In genomic region chr2:71155486-71155885, GRCm38 (mm10) we compare ENCODE assay signal across 8 mouse cellular contexts. TPM values are rescaled to one million over a fixed set of nuclear protein-coding genes. Genes with fewer than 3 reads are reported as not detected.
DNase-seq lines count a peak whose midpoint lies in the region; ATAC-seq and TF ChIP-seq lines count a peak whose summit lies in the region.

No protein-coding gene starts in this region.

- H3K9me3 ChIP-seq in E14TG2a.4 (ENCODE audit: low read length): peaks cover 8% of the 10 kb centered on the region
- H3K9me3 ChIP-seq in embryonic facial prominence, embryonic 14.5 days (ENCODE audit: control insufficient read depth, low read length): no peaks in the 10 kb centered on the region
- no peaks in the 10 kb centered on the region for H3K9me3 ChIP-seq in lung, embryonic 15.5 days

- 7% methylated on average over 8 of the region's 8 CpGs for WGBS in bone marrow, adult 2 months
- 9% methylated on average over 8 of the region's 8 CpGs for WGBS in embryonic facial prominence, embryonic 14.5 days
- WGBS in large intestine, adult 2 months: 5% methylated on average over 8 of the region's 8 CpGs
- 6% methylated on average over 8 of the region's 8 CpGs for WGBS in lung, embryonic 15.5 days

- no peaks in the 10 kb centered on the region for H3K27me3 ChIP-seq in E14TG2a.4 (ENCODE audit: insufficient read depth, low read length)
- H3K27me3 ChIP-seq in embryonic facial prominence, embryonic 14.5 days (replicated peaks; ENCODE audit: control insufficient read depth, insufficient read depth, low read length): no peaks in the 10 kb centered on the region
- H3K27me3 ChIP-seq in lung, embryonic 15.5 days: no peaks in the 10 kb centered on the region; the same call in 1 of the 2 replicates

- H3K9ac ChIP-seq in embryonic facial prominence, embryonic 14.5 days (ENCODE audit: low read depth, low read length): no peak overlapping the region
- no peak overlapping the region for H3K9ac ChIP-seq in lung, embryonic 15.5 days

- H3K27ac ChIP-seq in bone marrow, adult 2 months (ENCODE audit: control insufficient read depth, insufficient read depth, low read depth, low read length, poor library complexity): no peak overlapping the region
- no peak overlapping the region for H3K27ac ChIP-seq in embryonic facial prominence, embryonic 14.5 days (replicated peaks; ENCODE audit: low read depth, low read length)
- no peak overlapping the region for H3K27ac ChIP-seq in lung, embryonic 15.5 days

- TF ChIP-seq CTCF in E14TG2a.4 (conservative IDR thresholded peaks at IDR 0.05; ENCODE audit: low read length): peak; percentile 98
- TF ChIP-seq CTCF in bone marrow, adult 2 months (IDR thresholded peaks at IDR 0.05; ENCODE audit: control insufficient read depth, insufficient read depth, low read length): peak; percentile 92

- peaks cover 5% of the 10 kb centered on the region; the same call in 1 of the 2 replicates for H3K4me1 ChIP-seq in E14TG2a.4 (replicated peaks; ENCODE audit: low read depth, low read length)
- H3K4me1 ChIP-seq in bone marrow, adult 2 months (ENCODE audit: control insufficient read depth, insufficient read depth, low read length): no peaks in the 10 kb centered on the region
- no peaks in the 10 kb centered on the region for H3K4me1 ChIP-seq in embryonic facial prominence, embryonic 14.5 days (ENCODE audit: control insufficient read depth, insufficient read depth, low read length)
- H3K4me1 ChIP-seq in lung, embryonic 15.5 days: no peaks in the 10 kb centered on the region

- H3K4me2 ChIP-seq in embryonic facial prominence, embryonic 14.5 days (ENCODE audit: low read depth, low read length): no peak overlapping the region
- H3K4me2 ChIP-seq in lung, embryonic 15.5 days: no peak overlapping the region

- ATAC-seq in embryonic facial prominence, embryonic 14.5 days (ENCODE audit: low read depth): peak; percentile 74; the same call in 1 of the 2 replicates
- ATAC-seq in lung, embryonic 15.5 days (ENCODE audit: borderline replicate concordance, extremely low read depth, low FRiP score, low TSS enrichment): peak; percentile 62

- no peak for TF ChIP-seq POLR2A in bone marrow, adult 2 months (IDR thresholded peaks at IDR 0.05; ENCODE audit: borderline replicate concordance, control insufficient read depth, low read depth, low read length)

- intact Hi-C loops in heart, postnatal 25 days (cut with DNase I): loop anchor here (5.0 to 10.0 kb wide), 2 partner anchors 389 to 662 kb away; partner anchors contain the start of gene Dlx2

- H3K4me3 ChIP-seq in E14TG2a.4 (replicated peaks; ENCODE audit: low read length): no peak overlapping the region
- no peak overlapping the region for H3K4me3 ChIP-seq in bone marrow, adult 2 months (replicated peaks; ENCODE audit: control insufficient read depth, low read depth, low read length)
- H3K4me3 ChIP-seq in embryonic facial prominence, embryonic 14.5 days (ENCODE audit: low read depth, low read length): no peak overlapping the region
- H3K4me3 ChIP-seq in lung, embryonic 15.5 days: no peak overlapping the region

- DNase-seq in embryonic facial prominence, embryonic 14.5 days (ENCODE audit: low spot score): peak; percentile 70
- DNase-seq in heart, postnatal 25 days (ENCODE audit: low spot score): peak; percentile 13
- DNase-seq in large intestine, adult 2 months (ENCODE audit: low read depth, low spot score): peak; percentile 25
- peak; percentile 83 for DNase-seq in ovary, postnatal 14 days (ENCODE audit: low spot score)
- peak; percentile 25 to 77 for DNase-seq in thymus, postnatal 10 days (ENCODE audit: low spot score in 2 of 2)

- no peaks in the 10 kb centered on the region for H3K36me3 ChIP-seq in E14TG2a.4 (ENCODE audit: insufficient read depth, low read length)
- H3K36me3 ChIP-seq in embryonic facial prominence, embryonic 14.5 days (ENCODE audit: control insufficient read depth, insufficient read depth, low read length): no peaks in the 10 kb centered on the region
- no peaks in the 10 kb centered on the region for H3K36me3 ChIP-seq in lung, embryonic 15.5 days

RNA-seq across cellular contexts. Expression of gene Cybrd1, which starts 37.8 kb away (rescaled TPM):
- polyA plus RNA-seq in bone marrow, adult 2 months (2011; ENCODE audit: insufficient read depth, insufficient read length, low replicate concordance, missing spikeins): not detected in 2 replicates
- polyA plus RNA-seq in embryonic facial prominence, embryonic 14.5 days (2014; fragmentation: Nextera tagmentation; extraction: Ambion mirVana): 4.5 and 4.6 TPM in 2 replicates
- total RNA-seq in heart, postnatal 25 days (2021): 1 to 10 TPM; 1.5 to 1.9 TPM
- 1.7 and 2.6 TPM in 2 replicates for polyA plus RNA-seq in large intestine, adult 2 months (2012; rRNA removed)
- polyA plus RNA-seq in lung, embryonic 15.5 days (2015; fragmentation: Nextera tagmentation; extraction: Ambion mirVana): 2.3 and 3.3 TPM in 2 replicates

RNA-seq across cellular contexts. Expression of gene Dync1i2, which starts 56.0 kb away (rescaled TPM):
- 40.4 and 50.8 TPM in 2 replicates for polyA plus RNA-seq in bone marrow, adult 2 months (2011; ENCODE audit: insufficient read depth, insufficient read length, low replicate concordance, missing spikeins)
- polyA plus RNA-seq in embryonic facial prominence, embryonic 14.5 days (2014; fragmentation: Nextera tagmentation; extraction: Ambion mirVana): 103 and 105 TPM in 2 replicates
- 10 to 100 TPM; 55.8 to 63.1 TPM for total RNA-seq in heart, postnatal 25 days (2021)
- 20.7 and 21.5 TPM in 2 replicates for polyA plus RNA-seq in large intestine, adult 2 months (2012; rRNA removed)
- polyA plus RNA-seq in lung, embryonic 15.5 days (2015; fragmentation: Nextera tagmentation; extraction: Ambion mirVana): 90.3 and 99.6 TPM in 2 replicates

Comparison
In these comparisons a context has a peak if more than half of its experiments do, and no peak if none do; other contexts are left out.
1. DNase-seq: peak in every context shown above with its lines; median percentile 83 in ovary, postnatal 14 days; 70 in embryonic facial prominence, embryonic 14.5 days; 51 in thymus, postnatal 10 days; 25 in large intestine, adult 2 months; 13 in heart, postnatal 25 days.